Mouse (Mus musculus) neural tube, embryonic 12.5 days (tissue): Measurements from ENCODE around the gene Mcu. TPM values are rescaled to one million over a fixed set of nuclear protein-coding genes. Genes with fewer than 3 reads are reported as not detected.

Source experiments
- polyA plus RNA-seq: library from polyadenylated mRNA; unstranded; fragments of >200 nt; fragmentation: Nextera tagmentation; extraction: Ambion mirVana; gene quantifications from 2 replicates; pipeline ENCODE4 v1.2.1, GENCODE M21; 2016

Gene Mcu
- polyA plus RNA-seq, 1 experiment from 2014 or later: 26.5 TPM

Other genes with a start within 250 kb of the Mcu start
- 6.5 and 7.1 TPM in 2 replicates for gene Gm10273, start 221.1 kb downstream of the Mcu start, polyA plus RNA-seq
- not detected in 2 replicates for gene Pla2g12b, start 213.0 kb downstream of the Mcu start, polyA plus RNA-seq
- 0.46 and 0.51 TPM in 2 replicates for gene Oit3, start 174.9 kb downstream of the Mcu start, polyA plus RNA-seq
- not detected in 2 replicates for gene Gm10322, start 629 bp downstream of the Mcu start, polyA plus RNA-seq
- 75.6 and 76.9 TPM in 2 replicates for gene Micu1, start 85.8 kb upstream of the Mcu start, polyA plus RNA-seq